ENCODE assay signal across 19 mouse cellular contexts in genomic region chr4:43470301-43470700, GRCm38 (mm10). TPM values are rescaled to one million over a fixed set of nuclear protein-coding genes. Genes with fewer than 3 reads are reported as not detected.
"Had no signal": no experiment of that assay in that cellular context is flagged by ENCODE, and none has a peak within 500 bp of the region (broad histone marks: within the 10 kb centered on the region; RNA-seq: fewer than 3 reads in every experiment).

No protein-coding gene starts in this region.

- H3K36me3 ChIP-seq: limb, embryonic 13.5 days; liver, embryonic 13.5 days; midbrain, embryonic 15.5 days; neural tube, embryonic 13.5 days had no signal

- H3K4me3 ChIP-seq: layer of hippocampus, adult 2 months; limb, embryonic 13.5 days; liver, embryonic 13.5 days; megakaryocyte, embryonic 14.5 days; midbrain, embryonic 15.5 days; neural tube, embryonic 13.5 days had no signal

- H3K4me2 ChIP-seq: limb, embryonic 13.5 days; liver, embryonic 13.5 days; midbrain, embryonic 11.5 days; midbrain, embryonic 15.5 days; neural tube, embryonic 13.5 days had no signal

- H3K27me3 ChIP-seq: limb, embryonic 13.5 days; liver, embryonic 13.5 days; midbrain, embryonic 15.5 days; neural tube, embryonic 13.5 days had no signal

- H3K9ac ChIP-seq: limb, embryonic 13.5 days; liver, embryonic 13.5 days; midbrain, embryonic 15.5 days; neural tube, embryonic 13.5 days had no signal

- H3K9me3 ChIP-seq: limb, embryonic 13.5 days; liver, embryonic 13.5 days; megakaryocyte, embryonic 14.5 days; midbrain, embryonic 15.5 days; neural tube, embryonic 13.5 days had no signal

- H3K4me1 ChIP-seq: limb, embryonic 13.5 days; liver, embryonic 13.5 days; midbrain, embryonic 15.5 days; neural tube, embryonic 13.5 days had no signal

- DNase-seq: kidney, adult 11 months; kidney, adult 9 months; kidney, postnatal 4 days; liver, embryonic 13.5 days; lung, adult 18-20 months; right cerebral cortex, postnatal 14 days; thymus, adult 18-20 months; thymus, postnatal 14 days had no signal

- ATAC-seq: midbrain, embryonic 15.5 days had no signal

- H3K27ac ChIP-seq: kidney, postnatal 0 days; layer of hippocampus, adult 2 months; limb, embryonic 13.5 days; liver, embryonic 13.5 days; midbrain, embryonic 15.5 days; neural tube, embryonic 13.5 days had no signal

RNA-seq across cellular contexts. Expression of gene Sit1, which starts 13.2 kb away (rescaled TPM):
- total RNA-seq: layer of hippocampus, adult 2 months; layer of hippocampus, postnatal 10 days; left cerebral cortex, postnatal 36 days had no signal
- polyA plus RNA-seq: intestine, embryonic 14.5 days; kidney, postnatal 0 days; limb, embryonic 13.5 days; liver, embryonic 13.5 days; midbrain, embryonic 11.5 days; midbrain, embryonic 15.5 days; neural tube, embryonic 13.5 days; stomach, embryonic 14.5 days had no signal

RNA-seq across cellular contexts. Expression of gene Cd72, which starts 15.9 kb away (rescaled TPM):
- total RNA-seq: layer of hippocampus, adult 2 months; layer of hippocampus, postnatal 10 days had no signal
